Mouse (Mus musculus) large intestine, adult 2 months (tissue): ENCODE measurements around the gene Tbc1d8b. TPM values are rescaled to one million over a fixed set of nuclear protein-coding genes. Genes with fewer than 3 reads are reported as not detected.

Experiments
- DNase-seq: peaks from one replicate; pipeline ENCODE4 v3.0.0-alpha.2; 2012; ENCODE audit warnings: low read depth, low spot score
- WGBS: fragments of 180-500 bp; shearing (Covaris S2); methylation state at CpG from one replicate; pipeline ENCODE4 v1.1.7; 2018; 5-methylcytosine and 5-hydroxymethylcytosine counted together
- polyA plus RNA-seq: library from polyadenylated mRNA; depleted of rRNA; stranded (reverse); fragments of >200 nt; gene quantifications from 2 replicates; pipeline ENCODE4 v1.2.3, GENCODE M21; 2012; rRNA removed

Gene Tbc1d8b
- polyA plus RNA-seq, 1 experiment: 1.5 TPM

- no peak for DNase-seq
- 45% methylated on average over 4 of the region's 4 CpGs for WGBS
Observed at GRCm38 (mm10) chrX:139777357-139777756, 92.6 kb downstream of the Tbc1d8b start.

- 86% methylated on average over 1 of the region's 1 CpGs for WGBS
- DNase-seq: no peak
Observed at GRCm38 (mm10) chrX:139778886-139779285, 94.1 kb downstream of the Tbc1d8b start.

- DNase-seq: no peak
- WGBS: 64% methylated on average over 5 of the region's 5 CpGs
Observed at GRCm38 (mm10) chrX:139779401-139779800, 94.6 kb downstream of the Tbc1d8b start.

- DNase-seq: no peak
- 42% methylated on average over 3 of the region's 3 CpGs for WGBS
Observed at GRCm38 (mm10) chrX:139780988-139781387, 96.2 kb downstream of the Tbc1d8b start.

- no peak for DNase-seq
- WGBS: 66% methylated on average over 4 of the region's 4 CpGs
Observed at GRCm38 (mm10) chrX:139781563-139781962, 96.8 kb downstream of the Tbc1d8b start.

GRCm38 (mm10) chrX:139782278-139783044 is 97.7 kb downstream of the Tbc1d8b start, which contains the start of gene Ripply1:
TSS of gene Ripply1 (minus strand) at chrX:139782353.
- 86% methylated on average over 6 of the region's 6 CpGs for WGBS

GRCm38 (mm10) chrX:139783045-139783422 is 98.2 kb downstream of the Tbc1d8b start:
- no peak for DNase-seq
- WGBS: 77% methylated on average over 3 of the region's 3 CpGs

More at GRCm38 (mm10) chrX:139782278-139783044, 97.7 kb downstream of the Tbc1d8b start, which contains the start of gene Ripply1:
- DNase-seq: no peak

GRCm38 (mm10) chrX:139785764-139786163 is 101.0 kb downstream of the Tbc1d8b start:
- WGBS: 44% methylated on average over 1 of the region's 1 CpGs
- DNase-seq: no peak

GRCm38 (mm10) chrX:139794072-139794845 is 109.5 kb downstream of the Tbc1d8b start:
- DNase-seq: no peak
- WGBS: 39% methylated on average over 7 of the region's 7 CpGs

GRCm38 (mm10) chrX:139796037-139796436 is 111.2 kb downstream of the Tbc1d8b start:
- 91% methylated on average over 6 of the region's 6 CpGs for WGBS
- DNase-seq: no peak

GRCm38 (mm10) chrX:139797875-139798274 is 113.1 kb downstream of the Tbc1d8b start:
- WGBS: 46% methylated on average over 9 of the region's 9 CpGs
- no peak for DNase-seq

GRCm38 (mm10) chrX:139799953-139800352 is 115.2 kb downstream of the Tbc1d8b start:
- WGBS: 78% methylated on average over 3 of the region's 3 CpGs
- no peak for DNase-seq

- DNase-seq: no peak
- WGBS: 68% methylated on average over 8 of the region's 8 CpGs
Observed at GRCm38 (mm10) chrX:139800406-139800878, 115.6 kb downstream of the Tbc1d8b start, which contains the start of gene Cldn2. TSS of gene Cldn2 (plus strand) at chrX:139800828.

Other genes starting within 250 kb of the Tbc1d8b start
- 0.10 and 0.31 TPM in 2 replicates for gene D330045A20Rik, start 204.6 kb upstream of the Tbc1d8b start, polyA plus RNA-seq
- 30.0 and 59.9 TPM in 2 replicates for gene Rnf128, start 121.7 kb upstream of the Tbc1d8b start, polyA plus RNA-seq
- 0.24 TPM in 1 of 2 replicates, not detected in the other for gene Gm15013, start 29.5 kb downstream of the Tbc1d8b start, polyA plus RNA-seq
- gene Ripply1, start 97.4 kb downstream of the Tbc1d8b start, polyA plus RNA-seq: 0.46 TPM in 1 of 2 replicates, not detected in the other
- 47.1 and 114 TPM in 2 replicates for gene Cldn2, start 115.8 kb downstream of the Tbc1d8b start, polyA plus RNA-seq
- 1.7 and 2.7 TPM in 2 replicates for gene Morc4, start 186.7 kb downstream of the Tbc1d8b start, polyA plus RNA-seq